Mouse (Mus musculus) liver, postnatal 0 days (tissue): ENCODE measurements around the gene Vmn1r54. TPM values are rescaled to one million over a fixed set of nuclear protein-coding genes. Genes with fewer than 3 reads are reported as not detected.

Experiments
- ATAC-seq: fragments of 200-750 bp; cut with Nextera tagmentation; 2 replicates; pipeline ENCODE4 v1.8.0; 2017; ENCODE audit warnings: mild to moderate bottlenecking, moderate library complexity
- DNase-seq: peaks from one replicate; pipeline ENCODE4 v3.0.0-alpha.2; 2016
- H3K27ac ChIP-seq: fragments of 300-500 bp; sonication (generic); 2 replicates; pipeline ENCODE4 v1.5.1; 2014; ENCODE audit warnings: antibody characterized with exemption, moderate library complexity, mild to moderate bottlenecking, low read depth
- H3K27me3 ChIP-seq: fragments of 300-500 bp; sonication (generic); 2 replicates; pipeline ENCODE4 v1.6.1; 2014; ENCODE audit warnings: low read length, control low read depth, mixed read lengths; ENCODE audit not compliant: insufficient read depth
- H3K36me3 ChIP-seq: fragments of 300-500 bp; sonication (generic); replicated peaks from 2 replicates; pipeline ENCODE4 v1.6.1; 2014; ENCODE audit warnings: mild to moderate bottlenecking, control low read depth, low read length, moderate library complexity, mixed read lengths; ENCODE audit not compliant: insufficient read depth
- H3K4me1 ChIP-seq: fragments of 300-500 bp; sonication (generic); 2 replicates; pipeline ENCODE4 v1.6.1; 2014; ENCODE audit warnings: antibody characterized with exemption, mild to moderate bottlenecking, control low read depth; ENCODE audit not compliant: insufficient read depth
- H3K4me2 ChIP-seq: fragments of 300-500 bp; sonication (generic); 2 replicates; pipeline ENCODE4 v1.6.1; 2014; ENCODE audit warnings: low read depth, mild to moderate bottlenecking, low read length, moderate library complexity, mixed read lengths
- H3K4me3 ChIP-seq: fragments of 300-500 bp; sonication (generic); 2 replicates; pipeline ENCODE4 v1.5.1; 2014; ENCODE audit warnings: low read depth, low read length
- H3K9ac ChIP-seq: fragments of 300-500 bp; sonication (generic); replicated peaks from 2 replicates; pipeline ENCODE4 v1.6.1; 2014; ENCODE audit warnings: mild to moderate bottlenecking, moderate library complexity
- H3K9me3 ChIP-seq: fragments of 300-500 bp; sonication (generic); 2 replicates; pipeline ENCODE4 v1.6.1; 2016; ENCODE audit warnings: mild to moderate bottlenecking, control low read depth, low read length, mixed read lengths
- CTCF ChIP-seq: sonication (generic); IDR thresholded peaks from 2 replicates; pipeline ENCODE4 v1.5.1; 2016; ENCODE audit warnings: antibody characterized with exemption, low read depth
- EP300 ChIP-seq: IDR thresholded peaks from 2 replicates; pipeline ENCODE4 v1.6.1; 2016; ENCODE audit warnings: antibody characterized with exemption, low read depth, mild to moderate bottlenecking
- WGBS: fragments of 180-500 bp; shearing (Covaris S2); extraction: QIAGEN DNeasy Blood & Tissue Kit; methylation state at CpG from one replicate; pipeline ENCODE4 v1.1.7; 2014; ENCODE audit not compliant: insufficient replicate concordance; 5-methylcytosine and 5-hydroxymethylcytosine counted together
- polyA plus RNA-seq: library from polyadenylated mRNA; unstranded; fragments of >200 nt; fragmentation: Nextera tagmentation; extraction: Ambion mirVana; gene quantifications from 2 replicates; pipeline ENCODE4 v1.2.1, GENCODE M21; 2015

The Vmn1r54 gene
- polyA plus RNA-seq, 1 experiment from 2014 or later, result not detected

GRCm38 (mm10) chr6:90319475-90320191 is 73.5 kb downstream of the Vmn1r54 start:
- WGBS, result 66% methylated on average over 7 of the region's 7 CpGs
- no peak overlapping the region for H3K4me3 ChIP-seq
- H3K9ac ChIP-seq, result no peak overlapping the region
- H3K4me2 ChIP-seq, result no peak overlapping the region
- TF ChIP-seq CTCF, result no peak
- H3K9me3 ChIP-seq, result no peaks in the 10 kb centered on the region
- ATAC-seq, result no peak
- H3K27me3 ChIP-seq, result no peaks in the 10 kb centered on the region
- no peak for DNase-seq
- peaks cover 43% of the 10 kb centered on the region for H3K4me1 ChIP-seq
- H3K36me3 ChIP-seq, result 0 out of 2 replicates have a peak, but pooled peaks cover 3% of the 10 kb centered on the region
- peak overlapping the region; percentile 85 for H3K27ac ChIP-seq

DNA sequence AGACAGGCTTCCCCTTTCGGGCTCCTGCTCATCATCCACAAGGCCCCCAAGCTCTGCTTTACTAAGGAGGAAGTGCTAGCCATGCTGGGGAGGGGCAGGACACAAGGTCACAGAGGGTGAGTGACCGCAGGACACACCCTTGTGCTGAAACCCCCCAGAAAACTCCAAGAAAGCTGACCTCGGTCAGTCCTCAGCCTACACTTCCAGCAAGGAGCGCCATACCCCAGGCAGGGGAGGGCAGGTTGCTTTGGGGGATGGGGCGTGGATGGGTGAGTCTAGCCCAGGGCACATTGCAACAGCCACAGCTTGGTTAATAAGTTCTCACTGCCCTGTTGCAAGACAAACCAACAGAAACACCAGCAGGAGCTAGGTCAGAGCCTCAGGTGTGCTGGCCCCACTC is 74.3 kb downstream of the Vmn1r54 start:
- H3K4me3 ChIP-seq, result no peak overlapping the region
- ATAC-seq, result peak; percentile 91

More for the DNA sequence above, 74.3 kb downstream of the Vmn1r54 start:
- Histone ChIP-seq H3K9ac (no peak overlapping the region), H3K9me3 (no peaks in the 10 kb centered on the region), H3K27me3 (no peaks in the 10 kb centered on the region), H3K36me3 (0 out of 2 replicates have a peak, but pooled peaks cover 3% of the 10 kb centered on the region), H3K27ac (peak overlapping the region; percentile 85), H3K4me1 (peaks cover 47% of the 10 kb centered on the region), H3K4me2 (peak overlapping the region; percentile 49)
- DNase-seq, result peak; percentile 78
- TF ChIP-seq EP300 (0 out of 2 replicates have a peak, but pooled peaks have one; percentile 19), CTCF (no peak)
- WGBS, result 47% methylated on average over 5 of the region's 5 CpGs

Other genes starting within 250 kb of the Vmn1r54 start
- gene Vmn1r47, start 230.2 kb upstream of the Vmn1r54 start, polyA plus RNA-seq, result not detected in 2 replicates
- gene Vmn1r48, start 209.5 kb upstream of the Vmn1r54 start, polyA plus RNA-seq, result not detected in 2 replicates
- not detected in 2 replicates for gene Vmn1r49, start 167.8 kb upstream of the Vmn1r54 start, polyA plus RNA-seq
- not detected in 2 replicates for gene Vmn1r50, start 144.9 kb upstream of the Vmn1r54 start, polyA plus RNA-seq
- gene Vmn1r51, start 123.7 kb upstream of the Vmn1r54 start, polyA plus RNA-seq, result not detected in 2 replicates
- not detected in 2 replicates for gene Vmn1r52, start 71.5 kb upstream of the Vmn1r54 start, polyA plus RNA-seq
- not detected in 2 replicates for gene V1ra8, start 43.5 kb upstream of the Vmn1r54 start, polyA plus RNA-seq
- gene Vmn1r53, start 21.9 kb upstream of the Vmn1r54 start, polyA plus RNA-seq, result not detected in 2 replicates
- gene BC048671, start 54.9 kb downstream of the Vmn1r54 start, polyA plus RNA-seq, result not detected in 2 replicates
- 10.3 and 14.0 TPM in 2 replicates for gene Chst13, start 78.9 kb downstream of the Vmn1r54 start, polyA plus RNA-seq
- gene Uroc1, start 87.0 kb downstream of the Vmn1r54 start, polyA plus RNA-seq, result 48.6 and 51.0 TPM in 2 replicates
- gene Zxdc, start 123.2 kb downstream of the Vmn1r54 start, polyA plus RNA-seq, result 2.1 and 2.8 TPM in 2 replicates
- gene Cfap100, start 182.5 kb downstream of the Vmn1r54 start, polyA plus RNA-seq, result 0.06 TPM in 1 of 2 replicates, not detected in the other
- gene Klf15, start 216.3 kb downstream of the Vmn1r54 start, polyA plus RNA-seq, result 22.4 and 45.6 TPM in 2 replicates
- 104 and 114 TPM in 2 replicates for gene Aldh1l1, start 240.1 kb downstream of the Vmn1r54 start, polyA plus RNA-seq